Mouse (Mus musculus) heart, adult 2 months (tissue): ENCODE data around the gene Noxo1. TPM values are rescaled to one million over a fixed set of nuclear protein-coding genes. Genes with fewer than 3 reads are reported as not detected.

ENCODE experiments used
- DNase-seq, 2 experiments: peaks; one replicate each; pipeline ENCODE4 v3.0.0; 2021
- H3K27ac ChIP-seq: fragments of 200-600 bp; 2 replicates; pipeline ENCODE4 v1.8.1; 2022
- H3K27me3 ChIP-seq: fragments of 200-500 bp; 2 replicates; pipeline ENCODE4 v1.6.1; 2012; ENCODE audit warnings: mild to moderate bottlenecking, low read length, inconsistent platforms, mixed read lengths; ENCODE audit not compliant: control insufficient read depth, insufficient read depth
- H3K36me3 ChIP-seq: fragments of 200-500 bp; 2 replicates; pipeline ENCODE4 v1.6.1; 2012; ENCODE audit warnings: low read length, inconsistent platforms; ENCODE audit not compliant: control insufficient read depth, insufficient read depth
- H3K4me1 ChIP-seq: fragments of 200-500 bp; 2 replicates; pipeline ENCODE4 v1.6.1; 2011; ENCODE audit warnings: low read length; ENCODE audit not compliant: control insufficient read depth, insufficient read depth
- H3K4me3 ChIP-seq: fragments of 200-600 bp; 2 replicates; pipeline ENCODE4 v1.8.1; 2022
- H3K79me2 ChIP-seq: fragments of 200-500 bp; replicated peaks from 2 replicates; pipeline ENCODE4 v1.6.1; 2012; ENCODE audit warnings: mild to moderate bottlenecking, inconsistent platforms, low read length, moderate library complexity, mixed read lengths; ENCODE audit not compliant: control insufficient read depth, insufficient read depth
- H3K9ac ChIP-seq: fragments of 200-500 bp; 2 replicates; pipeline ENCODE4 v1.6.1; 2012; ENCODE audit warnings: low read depth, mild to moderate bottlenecking, control low read depth, inconsistent platforms, low read length, mixed read lengths
- CTCF ChIP-seq: fragments of 200-600 bp; IDR thresholded peaks from 2 replicates; pipeline ENCODE4 v1.8.1; 2022; ENCODE audit warnings: antibody characterized with exemption, mild to moderate bottlenecking, moderate library complexity
- EP300 ChIP-seq: fragments of 200-500 bp; IDR thresholded peaks from 2 replicates; pipeline ENCODE4 v1.6.1; 2011; ENCODE audit warnings: low read depth, low read length, control low read depth; ENCODE audit not compliant: insufficient read depth
- POLR2A ChIP-seq: fragments of 200-500 bp; IDR thresholded peaks from 2 replicates; pipeline ENCODE4 v1.6.1; 2011; ENCODE audit warnings: mild to moderate bottlenecking, low read depth, low read length, control low read depth; ENCODE audit not compliant: insufficient read depth
- WGBS: fragments of 180-500 bp; shearing (Covaris S2); methylation state at CpG from one replicate; pipeline ENCODE4 v1.1.7; 2018; 5-methylcytosine and 5-hydroxymethylcytosine counted together
- intact Hi-C: fragments of 180-260 bp; cut with DNase I; formaldehyde crosslinking; loops from one replicate; pipeline ENCODE4 v1.15.1; 2025
- polyA plus RNA-seq: library from polyadenylated mRNA; depleted of rRNA; stranded (reverse); fragments of >200 nt; gene quantifications from 2 replicates; pipeline ENCODE4 v1.2.3, GENCODE M21; 2012
- total RNA-seq, 2 experiments: library from RNA; stranded (reverse); gene quantifications; 2 replicates each; pipeline ENCODE4 v1.2.3; 2021

The Noxo1 gene
- total and polyA plus RNA-seq, 3 experiments = 0.65 to 4.5 (median 1.0) TPM

DNA sequence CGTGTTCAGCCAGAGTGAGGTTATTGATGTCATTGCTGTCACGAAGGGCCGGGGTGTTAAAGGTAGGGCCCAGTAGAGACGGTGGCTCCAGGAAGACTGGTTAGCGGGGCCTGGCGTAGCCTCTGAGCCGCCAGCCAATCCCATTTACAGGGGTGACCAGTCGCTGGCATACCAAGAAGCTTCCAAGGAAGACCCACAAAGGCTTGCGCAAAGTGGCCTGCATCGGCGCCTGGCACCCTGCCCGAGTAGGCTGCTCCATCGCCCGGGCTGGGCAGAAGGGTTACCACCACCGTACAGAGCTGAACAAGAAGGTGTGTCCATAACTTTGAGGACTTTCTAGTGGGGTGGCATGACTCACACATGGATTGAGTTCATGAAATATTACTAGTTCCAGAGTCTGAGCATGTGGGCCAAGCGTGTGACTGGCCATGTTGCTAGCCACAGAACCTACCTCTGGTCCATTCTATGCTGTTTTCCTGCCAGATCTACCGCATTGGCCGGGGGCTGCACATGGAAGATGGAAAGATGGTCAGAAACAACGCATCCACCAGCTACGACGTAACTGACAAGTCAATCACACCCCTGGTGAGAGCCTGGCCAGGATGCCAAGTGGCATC is 37.5 kb downstream of the Noxo1 start:
- Histone ChIP-seq H3K36me3 (peaks cover 2% of the 10 kb centered on the region; the same call in 1 of the 2 replicates), H3K9ac (no peak overlapping the region), H3K4me3 (no peak overlapping the region), H3K79me2 (no peaks in the 10 kb centered on the region), H3K27me3 (no peaks in the 10 kb centered on the region), H3K27ac (peak overlapping the region; percentile 89), H3K4me1 (peaks cover 5% of the 10 kb centered on the region)
- WGBS = 90% methylated on average over 21 of the region's 21 CpGs
- TF ChIP-seq POLR2A (no peak), EP300 (no peak), CTCF (no peak)
- intact Hi-C loops = no loop called here
- DNase-seq = no peak

- peaks cover 5% of the 10 kb centered on the region for H3K4me1 ChIP-seq
- H3K4me3 ChIP-seq = no peak overlapping the region
- peaks cover 2% of the 10 kb centered on the region; the same call in 1 of the 2 replicates for H3K36me3 ChIP-seq
- no peak for DNase-seq
- no peak overlapping the region for H3K27ac ChIP-seq
- no peaks in the 10 kb centered on the region for H3K79me2 ChIP-seq
- WGBS = 89% methylated on average over 1 of the region's 1 CpGs
- H3K9ac ChIP-seq = no peak overlapping the region
- no peaks in the 10 kb centered on the region for H3K27me3 ChIP-seq
- TF ChIP-seq CTCF = peak; percentile 38
- TF ChIP-seq EP300 = no peak
- intact Hi-C loops = no loop called here
Observed at GRCm38 (mm10) chr17:24734513-24734912, 38.5 kb downstream of the Noxo1 start.

DNA sequence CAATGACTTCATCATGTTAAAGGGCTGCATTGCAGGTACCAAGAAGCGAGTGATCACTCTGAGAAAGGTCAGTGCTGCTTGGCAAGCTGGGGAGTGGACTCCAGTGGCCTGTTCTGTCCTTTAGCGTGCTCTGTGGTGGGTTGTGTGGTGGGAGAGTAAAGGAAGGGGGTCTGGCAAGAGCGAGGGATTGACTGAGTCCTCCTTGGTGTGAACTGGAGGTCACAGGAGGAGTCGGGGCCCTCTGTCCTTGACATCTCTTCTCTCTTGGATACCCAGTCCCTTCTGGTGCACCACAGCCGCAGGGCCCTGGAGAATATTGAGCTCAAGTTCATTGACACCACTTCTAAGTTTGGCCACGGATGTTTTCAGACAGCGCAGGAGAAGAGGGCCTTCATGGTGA is 39.4 kb downstream of the Noxo1 start:
- no peak for TF ChIP-seq POLR2A
- no peak for TF ChIP-seq EP300
- no peak for TF ChIP-seq CTCF
- peaks cover 2% of the 10 kb centered on the region; the same call in 1 of the 2 replicates for H3K36me3 ChIP-seq
- intact Hi-C loops = no loop called here
- H3K79me2 ChIP-seq = no peaks in the 10 kb centered on the region
- H3K27ac ChIP-seq = peak overlapping the region; percentile 86
- H3K4me3 ChIP-seq = no peak overlapping the region
- H3K4me1 ChIP-seq = peaks cover 5% of the 10 kb centered on the region
- DNase-seq = no peak
- no peaks in the 10 kb centered on the region for H3K27me3 ChIP-seq
- WGBS = 90% methylated on average over 7 of the region's 7 CpGs
- H3K9ac ChIP-seq = no peak overlapping the region

DNA sequence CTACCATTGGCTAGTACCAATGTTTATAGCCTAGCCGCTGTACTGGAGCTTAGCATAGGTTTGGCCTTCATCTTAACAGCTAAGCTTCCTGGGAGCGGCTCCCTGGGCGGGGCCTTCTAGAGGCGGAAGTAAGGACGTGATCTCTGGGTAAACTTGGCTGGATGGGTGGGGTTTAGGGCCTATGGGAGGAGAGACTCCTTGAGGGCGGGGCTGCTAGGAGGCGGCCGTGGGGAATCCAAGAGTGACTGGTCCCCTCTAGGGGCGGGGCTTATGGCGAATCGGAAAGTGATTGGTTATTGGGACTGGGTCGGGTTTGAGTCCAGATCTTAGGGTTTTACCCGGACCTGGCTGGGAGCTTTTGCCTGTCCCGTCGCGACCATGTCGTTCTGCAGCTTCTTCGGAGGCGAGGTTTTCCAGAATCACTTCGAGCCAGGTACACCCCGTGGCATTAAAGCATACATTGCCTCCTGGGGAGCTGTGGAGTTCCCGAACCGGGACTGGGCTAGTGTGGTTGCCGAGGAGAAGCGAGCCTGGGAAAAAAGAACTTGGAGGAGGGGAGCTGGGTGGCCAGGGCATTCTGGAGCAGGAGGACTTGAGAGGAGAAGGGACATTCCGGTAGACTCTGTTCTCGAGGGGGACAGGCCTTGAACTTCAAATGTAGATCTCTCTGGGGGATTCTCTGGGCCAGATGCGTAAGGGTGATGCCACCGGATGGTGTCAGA is 40.5 kb downstream of the Noxo1 start, which contains the start of gene Msrb1:
TSS of gene Msrb1 (plus strand) at position 313 of the 722 bp plus-strand sequence.
- TF ChIP-seq POLR2A (peak; percentile 97), CTCF (no peak), EP300 (0 out of 2 replicates have a peak, but pooled peaks have one; percentile 15)
- Histone ChIP-seq H3K27me3 (no peaks in the 10 kb centered on the region), H3K4me1 (peaks cover 5% of the 10 kb centered on the region), H3K4me3 (peak within 1 kb of the TSS; percentile 71), H3K27ac (peak within 1 kb of the TSS; percentile 86), H3K9ac (peak within 1 kb of the TSS; percentile 77), H3K36me3 (peaks cover 2% of the 10 kb centered on the region; the same call in 1 of the 2 replicates), H3K79me2 (no peaks in the 10 kb centered on the region)
- intact Hi-C loops = no loop called here
- peak; percentile 94 to 98 for DNase-seq
- under 1% methylated on average over 29 of the region's 29 CpGs for WGBS

DNA sequence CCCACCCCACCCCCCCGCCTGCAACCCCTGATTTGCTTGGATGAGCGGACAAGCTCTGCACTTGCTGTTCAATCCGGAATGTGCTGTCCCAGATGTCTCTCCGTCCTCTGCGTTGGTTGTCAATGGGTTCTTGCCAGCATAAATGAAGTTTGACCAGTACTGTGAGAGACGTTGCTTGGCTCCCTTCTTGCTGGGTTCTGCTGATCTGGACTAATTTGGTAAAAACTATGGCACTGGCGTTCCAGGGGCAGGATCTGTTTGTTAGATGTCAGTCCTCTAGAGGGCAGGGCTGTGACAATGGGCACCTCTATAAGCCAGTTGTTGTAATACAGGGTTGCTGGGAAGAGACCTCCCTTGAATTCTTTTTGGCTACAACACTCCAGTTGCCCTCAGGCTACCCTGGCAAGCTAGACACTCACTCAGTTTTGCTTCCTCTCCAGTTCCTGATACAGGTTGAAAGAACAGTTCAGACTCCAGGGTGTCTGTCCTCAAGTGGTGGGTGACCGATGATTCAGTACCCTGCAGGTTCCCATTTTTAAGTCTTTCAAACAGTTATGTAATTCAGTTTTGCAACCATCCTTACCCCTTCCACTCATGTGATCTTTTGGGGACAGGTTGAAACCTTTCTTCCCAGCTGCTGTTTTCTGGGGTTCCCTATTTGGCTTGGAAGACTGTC is 41.2 kb downstream of the Noxo1 start:
- Histone ChIP-seq H3K36me3 (peaks cover 2% of the 10 kb centered on the region; the same call in 1 of the 2 replicates), H3K79me2 (no peaks in the 10 kb centered on the region), H3K9ac (peak overlapping the region; percentile 77), H3K4me1 (peaks cover 5% of the 10 kb centered on the region), H3K4me3 (peak overlapping the region; percentile 71), H3K27me3 (no peaks in the 10 kb centered on the region), H3K27ac (peak overlapping the region; percentile 86; the same call in 1 of the 2 replicates)
- 12% methylated on average over 8 of the region's 8 CpGs for WGBS
- peak; percentile 36 for TF ChIP-seq CTCF
- TF ChIP-seq EP300 = no peak
- TF ChIP-seq POLR2A = no peak
- intact Hi-C loops = no loop called here
- DNase-seq = no peak
